Mouse (Mus musculus): ENCODE measurements around the gene Hnf1a.

Hnf1a gene

DNA sequence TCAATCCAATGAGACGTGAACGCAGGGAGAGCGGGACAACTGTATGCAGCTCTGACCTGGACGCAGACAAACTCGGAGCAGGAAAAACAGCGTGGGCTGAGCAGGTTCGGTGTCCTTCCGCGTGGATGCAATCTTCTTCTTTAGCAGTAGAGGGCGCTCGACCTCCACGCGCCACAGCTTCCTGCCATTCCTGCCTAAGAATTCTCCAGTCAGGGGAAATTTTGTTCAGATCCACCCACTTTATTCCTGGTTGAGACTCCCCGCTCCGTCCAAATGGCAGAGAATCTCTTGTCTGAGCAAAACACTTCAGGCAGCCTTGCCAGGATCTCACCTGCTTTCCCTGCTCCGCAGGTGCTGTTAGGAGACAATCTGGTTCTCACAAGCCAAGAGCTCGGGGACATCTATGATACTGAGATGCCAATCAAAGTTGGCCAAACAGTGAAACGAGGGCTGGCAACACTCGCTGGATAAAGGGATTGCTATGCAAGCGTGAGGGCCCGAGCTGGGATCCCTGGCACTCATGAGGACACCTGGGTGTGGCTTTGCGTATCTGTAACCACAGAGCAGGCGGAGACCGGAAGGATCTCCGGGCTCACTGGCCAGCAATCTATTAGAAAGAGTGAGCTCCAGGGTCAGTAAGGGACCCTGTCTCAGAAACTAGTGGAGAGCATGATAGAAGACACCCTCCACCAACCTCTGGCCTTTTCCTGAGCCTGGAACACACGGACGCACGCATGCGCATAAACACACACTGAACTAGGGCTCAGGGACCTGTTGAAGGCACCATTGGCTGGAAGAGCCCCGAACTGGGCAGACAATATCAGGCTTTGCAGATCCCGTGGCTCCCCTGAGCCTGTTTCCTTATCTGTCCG lies 8.6 kb upstream of the Hnf1a start:
- DNase-seq (ENCODE audit: low read depth, low spot score): peak; percentile 57

DNA sequence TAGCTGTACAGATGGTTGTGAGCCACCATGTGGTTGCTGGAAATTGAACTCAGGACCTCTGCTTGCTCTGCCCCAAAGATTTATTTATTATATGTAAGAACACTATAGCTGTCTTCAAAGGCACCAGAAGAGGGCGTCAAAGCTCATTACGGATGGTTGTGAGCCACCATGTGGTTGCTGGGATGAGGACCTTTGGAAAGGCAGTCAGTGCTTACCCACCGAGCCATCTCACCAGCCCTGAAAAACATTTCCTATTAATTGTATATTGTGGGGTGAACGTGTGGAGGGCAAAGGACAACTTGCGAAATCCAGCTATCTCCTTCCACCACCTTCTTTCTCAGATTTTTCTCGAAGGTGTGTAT lies 8.0 kb upstream of the Hnf1a start:
- peak; percentile 30 for DNase-seq (ENCODE audit: low read depth, low spot score)

DNA sequence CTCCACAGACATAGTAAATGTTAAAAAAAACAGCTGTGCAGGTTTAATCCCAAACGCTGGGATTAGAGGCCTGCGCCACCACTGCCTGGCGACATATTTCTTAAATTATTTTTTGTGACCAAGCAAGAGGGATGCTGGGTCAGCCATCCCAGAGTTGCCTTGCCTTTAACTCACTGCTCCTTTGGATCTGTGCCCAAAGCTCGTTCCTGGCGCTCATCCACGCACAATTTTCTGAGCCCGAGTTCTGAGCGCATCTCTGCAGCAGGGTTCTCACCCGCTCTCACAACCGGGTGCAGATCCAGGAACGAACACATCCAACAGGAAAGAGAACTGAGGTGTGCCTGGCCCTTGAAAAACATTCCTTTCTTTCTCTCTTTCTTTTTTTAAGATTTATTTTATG lies 7.6 kb upstream of the Hnf1a start:
- DNase-seq (ENCODE audit: low read depth, low spot score): no peak

DNA sequence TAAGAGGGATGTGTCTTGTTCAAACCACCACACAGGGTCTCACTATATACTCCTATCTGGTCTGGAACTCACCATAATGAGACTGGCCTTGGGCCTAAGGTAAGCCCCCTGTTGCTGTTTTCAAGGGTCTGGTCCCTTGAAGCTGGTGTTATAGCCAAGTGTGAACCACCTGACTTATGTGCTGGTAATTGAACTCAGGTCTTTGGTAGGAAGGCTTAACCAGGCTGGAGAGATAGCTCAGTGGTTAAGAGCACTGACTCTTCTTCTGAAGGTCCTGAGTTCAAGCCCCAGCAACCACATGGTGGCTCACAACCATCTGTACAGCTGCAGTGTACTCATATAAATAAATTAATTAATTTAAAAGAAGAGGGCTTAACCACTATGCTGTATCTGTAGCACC lies 6.0 kb upstream of the Hnf1a start:
- DNase-seq (ENCODE audit: low read depth, low spot score): no peak

DNA sequence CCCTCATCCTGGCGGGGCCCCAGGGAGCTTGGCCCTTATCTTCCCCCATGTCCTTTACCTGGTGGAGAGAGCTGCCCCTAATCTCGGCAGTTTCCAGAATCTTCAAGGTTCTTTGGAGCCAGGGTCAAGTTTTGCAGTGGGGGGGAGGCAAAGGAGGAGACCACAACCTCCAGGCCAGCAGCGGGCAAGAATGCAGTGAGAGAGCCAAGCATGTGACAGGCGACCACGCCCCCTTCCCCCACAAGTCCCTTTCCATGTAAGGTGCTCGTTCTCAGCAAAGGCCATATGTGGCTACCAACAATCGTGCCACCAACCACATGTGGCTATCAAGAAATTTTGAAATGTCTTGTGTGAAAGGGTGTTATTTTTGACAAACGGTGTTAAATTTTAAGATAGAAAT lies 2.2 kb upstream of the Hnf1a start:
- DNase-seq (ENCODE audit: low read depth, low spot score): no peak

DNA sequence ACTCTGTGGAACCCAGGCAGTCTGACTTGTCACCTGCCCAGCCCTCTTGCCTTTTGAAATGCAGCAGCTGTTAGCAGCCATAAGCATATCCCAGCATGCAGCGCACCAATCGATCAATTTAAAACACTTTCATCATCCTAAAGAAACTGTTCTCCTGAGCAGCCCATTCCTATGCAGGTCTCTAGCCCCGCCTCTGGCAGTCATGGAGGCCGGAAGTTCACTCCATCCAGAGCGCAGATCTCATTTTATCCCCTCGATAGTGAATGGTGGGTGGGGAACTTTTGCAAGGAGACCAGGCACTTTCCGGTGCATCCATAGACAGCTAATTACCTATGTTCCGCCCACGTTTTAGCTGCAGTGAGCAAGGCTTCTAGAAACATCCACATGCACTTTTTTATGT lies 1.3 kb upstream of the Hnf1a start:
- no peak for DNase-seq (ENCODE audit: low read depth, low spot score)

DNA sequence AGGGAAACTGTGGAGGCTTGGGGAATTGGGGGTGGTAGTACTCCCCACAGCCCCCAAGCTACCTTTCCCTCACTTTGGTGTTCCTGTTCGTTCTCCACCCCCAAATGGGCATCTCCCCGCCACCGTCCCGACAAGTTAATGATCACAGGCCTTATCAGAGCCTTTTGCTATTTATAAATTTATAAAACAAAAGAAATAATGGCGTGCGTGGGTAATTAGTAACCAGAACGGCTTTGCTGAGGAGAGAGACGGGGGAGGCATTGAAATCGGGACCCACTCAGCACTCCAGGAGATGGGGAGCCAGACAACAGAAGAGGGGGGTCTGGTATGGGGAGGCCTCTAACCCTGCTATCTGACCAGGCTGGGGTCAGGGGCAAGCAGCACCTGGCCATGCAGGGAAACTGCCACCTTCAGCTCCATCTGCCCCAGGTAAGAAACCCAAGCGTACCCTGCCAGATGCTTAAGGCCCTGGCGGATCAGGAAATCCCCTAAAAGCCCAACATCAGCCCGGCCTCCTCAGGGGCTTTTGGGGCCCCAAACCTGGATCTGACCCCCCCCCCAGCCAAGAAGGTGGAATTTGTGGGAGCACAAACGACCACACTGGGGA lies 1.2 kb downstream of the Hnf1a start:
- no peak for DNase-seq (ENCODE audit: low read depth, low spot score)

DNA sequence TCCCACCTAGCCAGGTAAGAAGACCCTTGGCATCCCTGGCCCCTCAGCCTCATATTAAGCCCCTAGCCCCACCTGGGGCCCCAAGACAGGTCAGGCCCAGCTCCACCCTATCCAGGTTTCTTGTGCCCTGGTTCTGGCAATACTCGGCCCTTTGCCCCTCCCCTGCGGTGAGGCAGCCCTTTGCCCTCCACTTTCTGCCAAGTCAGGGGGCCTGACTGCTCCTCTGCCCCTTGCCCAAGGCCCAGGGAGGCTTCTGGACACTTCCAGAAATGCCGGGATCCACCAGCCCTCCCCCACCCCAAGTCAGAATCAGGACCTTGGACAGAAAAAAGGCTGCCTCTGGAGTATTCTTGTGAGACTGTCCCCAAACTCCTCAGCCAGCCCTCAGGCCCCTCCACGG lies 1.8 kb downstream of the Hnf1a start:
- no peak for DNase-seq (ENCODE audit: low read depth, low spot score)

DNA sequence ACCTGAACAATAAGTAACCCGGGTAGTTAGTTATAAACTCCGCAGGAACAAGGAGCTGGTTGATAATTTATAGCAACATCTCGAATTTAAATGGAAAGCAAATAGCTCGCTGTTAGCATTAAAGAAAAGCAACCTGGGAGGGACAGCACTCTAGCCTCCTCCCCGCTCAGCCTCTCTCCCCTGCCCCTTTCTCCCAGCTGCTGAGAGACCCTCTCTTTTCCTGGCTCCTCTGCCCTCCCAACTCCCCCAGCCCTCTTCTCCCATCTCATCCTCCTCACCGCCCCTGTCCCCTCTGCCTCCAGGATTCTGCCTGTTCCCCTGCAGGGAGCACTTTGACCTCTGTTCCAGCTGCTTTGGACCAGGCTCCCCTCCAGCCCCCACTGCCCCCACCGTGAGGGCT lies 2.2 kb downstream of the Hnf1a start:
- no peak for DNase-seq (ENCODE audit: low read depth, low spot score)

DNA sequence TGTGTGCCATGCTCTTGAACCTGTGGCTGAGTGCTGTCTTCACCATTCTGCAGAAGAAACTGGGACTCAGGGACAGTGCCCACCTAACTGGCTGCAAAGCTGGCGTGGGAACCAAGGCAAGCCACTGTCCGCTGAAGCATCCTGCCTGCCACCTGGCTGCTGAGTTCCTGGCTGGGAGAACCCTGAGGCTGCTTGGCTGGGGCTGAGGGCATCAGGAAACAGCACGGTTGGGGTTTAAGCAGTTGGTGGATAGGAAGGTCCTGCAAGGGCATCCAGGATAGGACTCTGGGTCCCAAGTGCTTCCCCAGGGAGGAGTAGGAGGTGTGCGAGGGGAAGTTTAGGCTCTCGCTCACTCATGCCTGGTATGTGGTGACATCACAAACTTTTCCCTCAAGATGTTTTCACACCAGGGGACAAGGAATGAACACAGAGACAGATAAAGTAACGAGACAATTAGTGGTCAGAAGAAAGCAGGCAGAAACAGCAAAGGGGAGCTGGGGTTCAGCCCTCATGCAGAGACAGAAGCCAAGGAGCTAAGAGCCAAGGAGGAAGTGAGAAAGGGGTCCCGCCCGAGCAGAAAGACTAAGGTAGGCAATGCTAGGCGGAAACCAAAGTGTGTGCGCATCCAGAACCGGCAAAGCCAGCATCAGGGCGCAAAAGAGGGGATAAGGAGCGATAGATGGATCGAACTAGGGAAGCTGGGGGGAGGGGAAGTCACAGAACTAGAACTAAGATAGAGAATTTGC lies 3.2 kb downstream of the Hnf1a start:
- DNase-seq (ENCODE audit: low read depth, low spot score): no peak

DNA sequence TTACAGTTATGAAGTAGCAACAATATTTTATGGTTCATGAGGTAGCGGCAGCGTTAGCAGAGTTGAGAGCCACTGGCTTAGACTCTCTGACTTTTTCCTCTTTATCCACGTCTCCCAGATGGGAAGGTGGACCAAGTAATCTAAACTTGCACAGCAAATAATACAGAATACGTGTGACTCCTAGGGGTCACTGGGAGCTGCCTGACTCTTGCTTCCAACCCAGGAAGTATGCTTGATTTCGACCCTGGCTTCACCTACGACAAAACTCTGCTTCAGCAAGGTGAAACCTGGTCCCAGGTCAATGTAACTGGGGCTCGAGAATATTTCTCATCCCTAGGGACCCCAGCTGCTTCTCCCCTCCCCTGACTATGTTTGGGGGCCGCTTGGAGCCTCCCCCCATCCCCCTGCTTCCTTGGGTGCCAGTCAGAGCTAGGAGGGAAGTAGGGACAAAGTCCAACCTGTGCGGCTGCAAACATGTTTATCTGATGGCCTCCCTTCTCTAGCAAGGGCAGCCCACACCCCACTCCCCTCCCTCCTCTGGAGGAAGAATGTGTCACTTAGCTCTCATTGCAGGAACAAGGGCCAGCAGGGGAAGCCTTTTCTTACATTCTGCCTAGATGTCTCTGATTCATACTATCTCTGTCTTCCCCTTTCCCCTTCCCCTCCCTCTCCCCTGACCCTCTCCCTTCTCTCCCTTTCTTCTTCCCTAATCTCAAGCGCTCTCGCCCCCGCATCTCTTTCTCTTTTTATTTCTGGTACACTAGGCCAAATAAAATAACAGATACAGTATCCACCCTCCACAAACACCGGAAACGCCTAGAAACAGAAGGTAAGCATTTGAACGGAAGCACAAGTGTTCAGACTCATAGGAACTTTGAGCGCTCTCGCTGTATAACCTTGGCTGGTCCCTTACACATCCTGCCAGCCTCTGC lies 5.7 kb downstream of the Hnf1a start:
- DNase-seq (ENCODE audit: low read depth, low spot score): no peak

DNA sequence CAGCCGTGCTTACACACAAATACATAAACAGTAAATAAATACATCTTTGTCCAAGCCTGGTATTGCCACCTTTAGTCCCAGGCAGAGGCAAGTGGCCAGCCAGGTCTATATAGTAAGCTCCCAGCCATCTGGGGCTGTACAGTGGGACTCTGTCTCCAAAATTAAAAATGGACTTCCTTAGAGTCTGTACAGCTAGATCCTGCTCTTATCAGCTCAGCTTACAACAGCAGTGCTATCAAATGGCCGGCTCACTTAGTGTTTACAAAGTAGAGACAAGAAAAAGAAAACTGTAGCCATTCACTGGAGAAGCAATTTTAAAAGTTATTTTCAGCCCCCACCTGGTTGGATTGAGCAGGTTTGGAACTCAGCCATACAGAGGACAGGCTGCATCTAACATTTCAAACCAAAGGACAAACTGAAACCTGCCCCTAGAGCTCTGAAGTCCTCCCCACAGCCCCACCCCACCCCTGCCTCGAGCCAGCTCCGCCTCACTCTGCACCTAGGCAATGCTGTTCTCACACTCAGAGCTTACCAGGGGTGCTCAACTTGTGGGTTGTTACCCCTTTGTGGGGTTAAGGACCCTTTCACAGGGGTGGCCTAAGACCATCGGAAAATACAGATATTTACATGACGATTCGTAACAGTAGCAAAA lies 6.5 kb downstream of the Hnf1a start:
- peak; percentile 51 for DNase-seq (ENCODE audit: low read depth, low spot score)

DNA sequence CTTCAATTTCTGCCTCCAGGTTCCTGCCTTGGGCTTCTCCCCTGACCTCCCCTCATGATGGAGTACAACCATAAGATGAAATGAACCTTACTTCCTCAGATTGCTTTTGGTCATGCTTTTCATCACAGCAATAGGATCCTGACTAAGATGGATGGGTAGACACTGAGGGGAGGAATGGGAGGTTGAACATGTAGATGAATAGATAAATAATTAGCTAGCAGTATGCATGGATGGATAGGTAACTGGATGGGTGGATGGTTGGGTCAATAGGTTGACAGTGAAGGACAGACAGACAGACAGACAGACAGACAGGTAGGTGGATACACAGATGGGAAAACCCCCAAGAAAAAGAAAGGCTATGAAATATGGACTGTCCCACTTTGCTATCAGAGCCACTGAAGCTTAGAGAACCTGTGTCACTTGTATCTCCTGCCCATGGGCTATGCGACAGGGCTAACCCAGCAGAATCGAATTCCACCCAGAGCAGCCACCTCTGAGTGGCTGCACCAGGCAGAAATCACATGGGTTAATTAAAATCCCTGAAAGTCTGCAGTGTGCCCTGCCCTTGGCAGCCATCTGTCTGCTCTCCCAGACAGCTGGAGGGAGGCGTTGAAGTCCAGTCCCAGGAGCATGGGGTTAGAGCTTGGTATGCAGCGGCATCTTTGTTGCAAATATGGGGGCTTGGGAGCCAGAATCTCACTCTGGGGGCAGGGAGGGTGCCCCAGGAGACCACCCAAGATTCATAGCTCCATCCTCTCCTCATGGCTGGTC lies 9.1 kb downstream of the Hnf1a start:
- DNase-seq (ENCODE audit: low read depth, low spot score): no peak

DNA sequence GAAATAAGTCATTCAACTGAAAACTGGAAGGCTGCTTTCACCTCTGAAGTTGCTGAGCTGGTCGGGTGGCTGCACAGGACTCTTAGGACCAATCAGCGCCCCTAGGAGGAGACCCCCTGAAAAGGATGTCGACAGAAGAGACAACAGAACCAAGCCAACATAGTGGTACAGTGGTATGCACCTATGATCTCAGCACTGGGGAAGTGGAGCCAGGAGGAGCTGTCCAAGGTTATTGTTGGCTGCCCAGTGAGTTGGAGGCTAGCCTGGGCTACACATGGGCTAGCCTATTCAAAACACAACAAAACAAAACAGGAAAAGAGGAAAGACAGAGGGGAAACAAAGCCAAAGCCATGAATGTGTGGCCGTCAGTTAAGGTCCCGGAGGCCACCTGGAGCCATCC lies 12.8 kb downstream of the Hnf1a start:
- DNase-seq (ENCODE audit: low read depth, low spot score): no peak

DNA sequence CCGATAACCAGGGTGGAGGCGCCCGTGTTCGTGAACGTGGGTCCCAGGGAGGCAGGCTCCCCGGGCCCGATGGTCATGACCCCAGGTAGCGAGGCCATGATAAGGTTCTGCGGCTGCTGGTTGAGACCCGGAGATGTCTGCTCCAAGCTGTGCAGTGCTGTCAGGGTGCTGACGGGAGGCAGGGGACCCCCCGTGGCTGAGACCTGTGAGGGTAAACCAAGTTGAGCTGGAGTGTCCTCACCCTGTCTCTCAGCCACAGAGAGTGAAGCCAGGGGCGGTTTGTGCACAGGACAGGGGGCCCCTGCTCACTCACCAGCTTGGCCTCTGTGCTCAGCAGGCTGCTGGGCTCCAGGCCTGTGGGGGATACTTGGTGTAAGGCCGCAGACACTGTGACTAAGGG lies 17.6 kb downstream of the Hnf1a start:
- no peak for DNase-seq (ENCODE audit: low read depth, low spot score)

DNA sequence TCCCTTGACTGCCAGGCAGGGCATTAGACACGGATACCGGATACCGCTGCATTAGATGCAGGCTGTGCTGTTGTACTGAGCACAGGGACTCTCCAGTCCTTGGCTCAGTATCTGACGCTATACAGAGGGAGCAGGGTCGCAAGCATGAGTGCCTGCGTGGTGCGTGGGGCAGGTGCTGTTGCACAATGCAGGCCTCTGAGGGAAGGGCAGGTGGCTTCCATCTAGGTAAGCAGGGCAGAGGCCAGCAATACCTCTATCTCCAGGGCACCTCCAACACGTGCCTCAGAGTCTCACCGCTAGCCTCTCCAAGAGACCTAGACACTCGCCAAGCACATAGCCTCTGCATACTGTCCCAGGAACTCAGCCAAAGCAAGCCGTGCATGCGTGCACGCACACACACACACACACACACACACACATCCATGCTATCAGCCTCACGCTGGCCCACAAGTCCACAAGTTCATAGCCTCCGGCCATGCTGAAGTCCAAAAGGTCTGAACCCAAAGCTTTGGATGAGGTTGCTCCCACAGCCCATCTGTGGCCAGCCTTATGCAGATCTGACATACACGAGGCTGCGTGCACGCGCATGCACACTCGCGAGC lies 19.5 kb downstream of the Hnf1a start:
- no peak for DNase-seq (ENCODE audit: low read depth, low spot score)

DNA sequence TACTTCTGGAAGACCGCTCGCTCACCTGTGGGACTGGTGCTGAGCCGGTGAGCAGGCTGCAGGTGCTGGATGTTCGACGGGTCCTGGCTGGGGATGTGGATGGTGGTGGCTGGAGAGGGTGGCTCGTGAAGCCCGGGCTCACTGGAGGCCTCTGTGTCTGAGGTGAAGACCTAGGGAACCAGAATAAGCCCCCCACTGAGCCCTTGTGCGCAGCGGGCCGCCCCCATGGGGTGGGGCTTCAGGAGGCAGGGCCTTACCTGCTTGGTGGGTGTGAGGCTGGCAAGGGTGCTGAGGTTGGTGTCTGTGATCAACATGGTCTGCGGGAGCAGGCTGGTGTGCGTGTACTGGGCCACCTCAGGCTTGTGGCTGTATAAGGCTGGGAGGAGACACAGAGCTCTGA lies 20.2 kb downstream of the Hnf1a start:
- no peak for DNase-seq (ENCODE audit: low read depth, low spot score)

DNA sequence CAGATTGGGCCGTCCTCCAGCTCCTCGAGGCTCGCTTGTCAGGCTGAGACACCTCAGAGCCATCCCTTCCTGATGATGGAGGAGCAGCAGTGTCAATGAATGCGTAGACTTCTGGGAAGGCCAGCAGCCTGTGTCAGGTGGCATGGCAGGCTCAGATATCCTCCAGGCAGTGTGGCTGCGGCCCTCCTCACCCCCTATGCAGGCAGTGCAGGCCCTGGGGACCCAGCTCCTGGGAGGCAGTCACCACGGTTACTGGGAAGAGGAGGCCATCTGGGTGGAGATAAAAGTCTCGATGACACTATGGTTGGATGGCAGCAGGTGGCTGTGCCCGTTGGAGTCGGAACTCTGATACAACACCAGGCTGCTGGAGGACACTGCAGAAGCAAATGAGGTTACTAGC lies 21.1 kb downstream of the Hnf1a start:
- DNase-seq (ENCODE audit: low read depth, low spot score): no peak

DNA sequence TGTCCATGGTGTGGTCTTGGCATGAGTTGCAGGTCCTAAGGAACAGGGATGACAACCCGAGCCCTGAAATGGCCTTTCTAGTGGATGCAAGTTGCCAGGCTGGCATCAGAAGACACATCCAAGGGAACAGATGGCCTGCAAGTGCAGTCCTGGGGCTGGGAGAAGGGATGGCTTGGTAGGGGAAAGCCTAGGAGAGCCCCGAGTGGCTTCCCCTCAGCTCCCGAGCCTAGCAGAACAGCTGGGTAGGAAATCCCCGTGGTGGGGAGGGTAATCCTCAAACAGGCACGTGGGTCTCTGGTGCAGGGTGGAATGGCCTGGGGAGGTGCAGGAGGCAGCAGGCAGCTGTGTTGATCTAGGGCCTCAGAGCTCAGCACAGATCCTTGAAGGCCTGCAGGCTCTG lies 21.6 kb downstream of the Hnf1a start:
- DNase-seq (ENCODE audit: low read depth, low spot score): no peak

DNA sequence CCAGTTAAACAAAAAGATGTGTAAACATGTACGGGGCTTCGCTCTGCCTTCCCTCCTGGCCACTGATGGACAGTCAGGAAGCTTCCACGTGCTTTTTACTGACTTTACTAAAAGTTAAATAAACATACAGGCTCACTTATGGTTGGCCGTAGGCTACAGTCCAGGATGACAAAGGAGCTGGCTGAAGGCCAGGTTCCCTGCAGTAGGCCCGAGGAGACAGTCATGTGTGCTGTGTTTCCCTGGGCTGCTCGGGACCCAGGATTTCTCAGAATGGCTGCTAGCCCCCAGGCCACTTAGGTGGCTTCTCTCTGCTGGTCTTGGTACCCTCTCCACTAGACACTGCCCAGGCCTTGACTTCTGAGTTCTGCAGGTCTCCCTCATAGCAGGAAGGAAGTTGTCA lies 22.0 kb downstream of the Hnf1a start:
- no peak for DNase-seq (ENCODE audit: low read depth, low spot score)
